Mouse (Mus musculus): ENCODE results near the gene Gm49392. TPM values are rescaled to one million over a fixed set of nuclear protein-coding genes. Genes with fewer than 3 reads are reported as not detected.

The Gm49392 gene
- polyA plus RNA-seq (2012; rRNA removed; ENCODE audit: low replicate concordance), result not detected in 2 replicates

GRCm38 (mm10) chr13:60896794-60897193 is at the start of gene Gm49392:
Gm49392 (minus strand) TSS chr13:60896894.

GRCm38 (mm10) chr13:60941884-60942283 is 45.2 kb upstream of the Gm49392 start, which contains the start of gene Tpbpa:
Tpbpa (minus strand) TSS chr13:60941984.

GRCm38 (mm10) chr13:60936500-60936901 is 39.8 kb upstream of the Gm49392 start, which contains the start of the genes Gm49391 and Ctla2a:
Gm49391 (minus strand) TSS chr13:60936571.
Ctla2a (minus strand) TSS chr13:60936625.

GRCm38 (mm10) chr13:60935490-60935889 is 38.8 kb upstream of the Gm49392 start, which contains the start of gene Gm49393:
Gm49393 (minus strand) TSS chr13:60935590.

GRCm38 (mm10) chr13:60904780-60905179 is 8.1 kb upstream of the Gm49392 start, which contains the start of gene Tpbpb:
Tpbpb (minus strand) TSS chr13:60904880.

GRCm38 (mm10) chr13:60897328-60897727 is 634 bp upstream of the Gm49392 start, which contains the start of gene Ctla2b:
Ctla2b (minus strand) TSS chr13:60897447.

GRCm38 (mm10) chr13:60864281-60864680 is 32.4 kb downstream of the Gm49392 start, which contains the start of gene 4930486L24Rik:
4930486L24Rik (minus strand) TSS chr13:60864475.

GRCm38 (mm10) chr13:60802749-60803148 is 93.9 kb downstream of the Gm49392 start, which contains the start of gene Ctsll3:
Ctsll3 (minus strand) TSS chr13:60802849.

Other genes with a start within 250 kb of the Gm49392 start
- gene BC051665, start 110.5 kb downstream of the Gm49392 start, polyA plus RNA-seq (2012; rRNA removed; ENCODE audit: low replicate concordance), result not detected in 2 replicates
- not detected in 2 replicates for gene Ctsll3, start 94.0 kb downstream of the Gm49392 start, polyA plus RNA-seq (2012; rRNA removed; ENCODE audit: low replicate concordance)
- gene 4930486L24Rik, start 32.4 kb downstream of the Gm49392 start, polyA plus RNA-seq (2012; rRNA removed; ENCODE audit: low replicate concordance), result not detected in 2 replicates
- gene Ctla2b, start 553 bp upstream of the Gm49392 start, polyA plus RNA-seq (2012; rRNA removed; ENCODE audit: low replicate concordance), result 0.16 TPM in 1 of 2 replicates, not detected in the other
- not detected in 2 replicates for gene Tpbpb, start 8.0 kb upstream of the Gm49392 start, polyA plus RNA-seq (2012; rRNA removed; ENCODE audit: low replicate concordance)
- gene Gm49393, start 38.7 kb upstream of the Gm49392 start, polyA plus RNA-seq (2012; rRNA removed; ENCODE audit: low replicate concordance), result not detected in 2 replicates
- not detected in 2 replicates for gene Gm49391, start 39.7 kb upstream of the Gm49392 start, polyA plus RNA-seq (2012; rRNA removed; ENCODE audit: low replicate concordance)
- gene Ctla2a, start 39.7 kb upstream of the Gm49392 start, polyA plus RNA-seq (2012; rRNA removed; ENCODE audit: low replicate concordance), result 0.17 and 0.44 TPM in 2 replicates
- not detected in 2 replicates for gene Tpbpa, start 45.1 kb upstream of the Gm49392 start, polyA plus RNA-seq (2012; rRNA removed; ENCODE audit: low replicate concordance)
- not detected in 2 replicates for gene Ctsj, start 109.1 kb upstream of the Gm49392 start, polyA plus RNA-seq (2012; rRNA removed; ENCODE audit: low replicate concordance)
- not detected in 2 replicates for gene Ctsq, start 143.7 kb upstream of the Gm49392 start, polyA plus RNA-seq (2012; rRNA removed; ENCODE audit: low replicate concordance)